Mouse (Mus musculus) CH12.LX (cell line): Measurements from ENCODE around the gene Stk10.

Experiments used
- CTCF ChIP-seq, 2 experiments: IDR thresholded peaks in 1 of 2; conservative IDR thresholded peaks in 1 of 2; 2 replicates each; pipeline ENCODE4 v1.5.1; 2011 to 2012; ENCODE audit warnings: low read depth in 2 of 2, low read length in 2 of 2, improper control_type of control experiment in 1 of 2, inconsistent platforms in 1 of 2, mild to moderate bottlenecking in 1 of 2, moderate library complexity in 1 of 2
- JUN ChIP-seq: IDR thresholded peaks from 2 replicates; pipeline ENCODE4 v1.6.1; 2011; ENCODE audit warnings: low read depth, mild to moderate bottlenecking, low read length, improper control_type of control experiment, moderate library complexity; ENCODE audit not compliant: insufficient read depth
- NRF1 ChIP-seq: IDR thresholded peaks from 2 replicates; pipeline ENCODE4 v1.6.1; 2014; ENCODE audit warnings: low read depth, mild to moderate bottlenecking, inconsistent platforms, low read length, improper control_type of control experiment, moderate library complexity
- POLR2A ChIP-seq: IDR thresholded peaks from 2 replicates; pipeline ENCODE4 v1.6.1; 2011; ENCODE audit warnings: low read depth, mild to moderate bottlenecking, improper control_type of control experiment, low read length
- RCOR1 ChIP-seq: conservative IDR thresholded peaks from 2 replicates; pipeline ENCODE4 v1.6.1; 2012; ENCODE audit warnings: low read depth, mild to moderate bottlenecking, inconsistent platforms, low read length, improper control_type of control experiment
- ZKSCAN1 ChIP-seq: IDR thresholded peaks from 2 replicates; pipeline ENCODE4 v1.6.1; 2012; ENCODE audit warnings: low read depth, inconsistent platforms, low read length, improper control_type of control experiment, borderline replicate concordance

- TF ChIP-seq ZKSCAN1 (no peak), POLR2A (no peak), CTCF (conservative IDR thresholded peaks at IDR 0.05 in 1 of 2, IDR thresholded peaks at IDR 0.05 in 1 of 2; ENCODE audit: low read depth in 2 of 2, low read length in 2 of 2) (no peak), JUN (no peak), NRF1 (no peak), RCOR1 (no peak)
Measured at GRCm38 (mm10) chr11:32536954-32537353, 3.8 kb downstream of the Stk10 start.
